Mouse (Mus musculus): Measurements from ENCODE around the gene Mrps34. TPM values are rescaled to one million over a fixed set of nuclear protein-coding genes. Genes with fewer than 3 reads are reported as not detected.

Gene Mrps34
- polyA plus RNA-seq, 1 experiment from 2014 or later, result 115 TPM

DNA sequence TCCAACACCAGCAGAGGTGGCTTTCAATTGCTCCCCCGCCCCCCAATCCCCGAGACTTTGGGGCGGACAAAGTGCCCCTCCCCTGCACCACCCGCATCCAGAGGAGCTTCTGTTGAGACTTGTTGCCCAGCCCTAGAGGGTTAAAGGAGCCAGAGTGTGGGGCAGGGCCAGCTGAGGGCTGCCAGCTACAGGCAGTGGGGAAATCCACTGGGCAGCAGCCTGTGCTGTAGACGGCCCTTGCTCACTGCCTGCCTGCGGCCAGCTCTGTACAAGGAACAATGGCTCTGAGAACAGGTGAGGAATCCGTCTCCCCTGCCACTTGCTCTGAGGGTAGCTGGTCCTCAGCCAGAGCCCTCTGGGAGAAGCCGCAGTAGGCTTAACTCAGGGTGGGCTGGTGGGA lies 16.4 kb upstream of the Mrps34 start:
- in situ Hi-C loops (cut with MboI; ENCODE audit: low pct_unique_long_range_greater_than_20kb), result no loop called here
- no peak for DNase-seq (ENCODE audit: low read depth, low spot score)

GRCm38 (mm10) chr17:24881738-24882440 lies 13.0 kb upstream of the Mrps34 start:
- no peak for TF ChIP-seq CTCF (IDR thresholded peaks at IDR 0.05)
- in situ Hi-C loops (cut with MboI; ENCODE audit: low pct_unique_long_range_greater_than_20kb), result no loop called here
- ChIA-PET POLR2A (interaction anchor here (1.2 to 1.7 kb wide), 2 partner anchors 9 to 32 kb away, joined by 3 to 5 read pairs; partner anchors contain the start of gene Fahd1), CTCF (interaction anchor here (0.8 to 1.5 kb wide), 7 partner anchors 13 to 136 kb away, joined by 3 to 7 read pairs (median 4); partner anchors contain the start of genes Hagh and Igfals)
- ATAC-seq (no peak), DNase-seq (ENCODE audit: low read depth, low spot score) (no peak)
- no peaks in the 10 kb centered on the region for H3K27me3 ChIP-seq

More for the DNA sequence above, 16.4 kb upstream of the Mrps34 start:
- H3K27me3 ChIP-seq, result peaks cover 4% of the 10 kb centered on the region
- no peak for ATAC-seq
- ChIA-PET POLR2A (no interaction called here), CTCF (no interaction called here)
- TF ChIP-seq CTCF (IDR thresholded peaks at IDR 0.05), result no peak

GRCm38 (mm10) chr17:24884391-24884790 lies 10.5 kb upstream of the Mrps34 start:
- TF ChIP-seq CTCF (IDR thresholded peaks at IDR 0.05), result no peak
- no peak for DNase-seq (ENCODE audit: low read depth, low spot score)
- H3K27me3 ChIP-seq, result no peaks in the 10 kb centered on the region
- no peak for ATAC-seq
- in situ Hi-C loops (cut with MboI; ENCODE audit: low pct_unique_long_range_greater_than_20kb), result no loop called here
- POLR2A ChIA-PET, result no interaction called here
- CTCF ChIA-PET, result interaction anchor here (1.6 kb wide), 1 partner anchor 42 kb away, joined by 3 read pairs; no protein-coding TSS in a partner anchor

GRCm38 (mm10) chr17:24885356-24886133 lies 9.4 kb upstream of the Mrps34 start:
- no peaks in the 10 kb centered on the region for H3K27me3 ChIP-seq
- in situ Hi-C loops (cut with MboI; ENCODE audit: low pct_unique_long_range_greater_than_20kb), result loop anchor here (5.0 kb wide), 1 partner anchor 38 kb away; no protein-coding TSS in a partner anchor
- TF ChIP-seq CTCF (IDR thresholded peaks at IDR 0.05), result no peak
- ChIA-PET CTCF (interaction anchor here (1.6 kb wide), 1 partner anchor 44 kb away, joined by 3 read pairs; no protein-coding TSS in a partner anchor), POLR2A (no interaction called here)
- DNase-seq (ENCODE audit: low read depth, low spot score) (no peak), ATAC-seq (no peak)

DNA sequence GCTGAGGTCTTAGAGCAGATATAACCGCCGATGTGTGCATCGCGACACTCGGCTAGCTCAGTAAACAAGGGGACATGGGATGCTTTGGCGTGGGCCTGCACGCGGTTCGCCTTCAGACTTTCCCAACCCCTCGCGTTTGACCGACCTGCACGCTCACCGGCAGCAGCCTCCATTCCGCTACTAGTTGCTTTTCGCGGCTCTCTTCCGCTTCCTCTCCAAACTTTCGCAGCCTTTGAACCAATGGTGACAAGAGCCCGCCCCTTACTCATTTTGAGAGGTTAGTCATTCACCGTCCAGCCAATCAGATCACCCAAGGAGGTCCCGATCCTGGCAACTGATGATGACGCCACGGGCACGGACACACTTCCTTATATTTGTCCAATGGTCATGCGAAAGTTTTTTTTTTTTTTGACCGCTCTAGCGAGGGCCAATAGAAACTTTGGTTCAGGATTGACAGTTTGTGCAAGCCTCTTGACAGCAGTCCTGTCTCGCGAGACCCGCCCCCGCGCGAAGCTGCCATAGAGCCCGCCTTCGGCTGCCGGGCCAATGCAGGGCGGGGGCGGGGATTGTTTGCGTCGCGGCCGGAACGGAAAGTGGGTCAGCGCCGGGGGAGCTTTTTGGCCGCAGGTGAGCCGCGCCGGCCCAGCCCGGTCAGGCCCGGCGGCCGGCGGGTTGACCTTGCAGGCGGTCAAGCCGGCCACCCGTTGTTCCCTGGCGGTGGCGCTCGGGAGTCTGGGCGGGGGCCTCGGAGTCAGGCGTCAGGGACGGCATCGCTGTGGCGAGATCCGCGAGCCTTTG lies 8.6 kb upstream of the Mrps34 start, which contains the start of the genes Nubp2 and Spsb3:
Gene Nubp2, minus strand, starts transcription at position 216 of the 798 bp plus-strand sequence.
Gene Spsb3, plus strand, starts transcription at position 510 of the 798 bp plus-strand sequence.
- ChIA-PET CTCF (no interaction called here), POLR2A (interaction anchor here (1.0 kb wide), 1 partner anchor 48 kb away, joined by 4 read pairs; no protein-coding TSS in a partner anchor)
- in situ Hi-C loops (cut with MboI; ENCODE audit: low pct_unique_long_range_greater_than_20kb), result loop anchor here (5.0 kb wide), 1 partner anchor 39 kb away; no protein-coding TSS in a partner anchor
- ATAC-seq (peak; percentile 91), DNase-seq (ENCODE audit: low read depth, low spot score) (peak; percentile 97)
- TF ChIP-seq CTCF (IDR thresholded peaks at IDR 0.05), result no peak
- H3K27me3 ChIP-seq, result no peaks in the 10 kb centered on the region

DNA sequence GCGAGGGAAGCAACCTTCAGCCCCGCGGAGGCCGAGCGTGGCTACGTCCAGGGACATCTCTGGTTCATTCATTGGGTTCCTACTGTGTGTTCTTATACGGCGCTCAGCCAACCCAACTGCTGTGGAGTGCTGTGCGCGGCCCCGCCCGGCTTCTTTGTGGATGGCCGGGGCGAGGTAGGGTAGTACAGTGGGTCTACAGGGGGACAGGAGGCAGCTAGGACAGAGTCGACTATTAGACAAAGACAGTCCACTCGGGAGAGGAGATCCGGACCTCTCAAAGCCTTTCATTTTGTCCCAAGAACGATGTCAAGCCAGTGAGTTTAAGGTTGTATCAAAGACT lies 8.0 kb upstream of the Mrps34 start:
- ChIA-PET CTCF (no interaction called here), POLR2A (interaction anchor here (1.0 kb wide), 1 partner anchor 48 kb away, joined by 4 read pairs; no protein-coding TSS in a partner anchor)
- TF ChIP-seq CTCF (IDR thresholded peaks at IDR 0.05), result no peak
- in situ Hi-C loops (cut with MboI; ENCODE audit: low pct_unique_long_range_greater_than_20kb), result loop anchor here (5.0 kb wide), 1 partner anchor 40 kb away; no protein-coding TSS in a partner anchor
- ATAC-seq (no peak), DNase-seq (ENCODE audit: low read depth, low spot score) (no peak)
- H3K27me3 ChIP-seq, result no peaks in the 10 kb centered on the region

- no peak for TF ChIP-seq CTCF (IDR thresholded peaks at IDR 0.05)
- CTCF ChIA-PET, result no interaction called here
- no peaks in the 10 kb centered on the region for H3K27me3 ChIP-seq
- in situ Hi-C loops (cut with MboI; ENCODE audit: low pct_unique_long_range_greater_than_20kb), result loop anchor here (5.0 kb wide), 1 partner anchor 40 kb away; no protein-coding TSS in a partner anchor
- ATAC-seq (no peak), DNase-seq (ENCODE audit: low read depth, low spot score) (no peak)
- POLR2A ChIA-PET, result interaction anchor here (0.6 kb wide), 1 partner anchor 43 kb away, joined by 3 read pairs; no protein-coding TSS in a partner anchor
Observed at GRCm38 (mm10) chr17:24887291-24888080, 7.4 kb upstream of the Mrps34 start.

- in situ Hi-C loops (cut with MboI; ENCODE audit: low pct_unique_long_range_greater_than_20kb), result loop anchor here (5.0 kb wide), 1 partner anchor 42 kb away; no protein-coding TSS in a partner anchor
- POLR2A ChIA-PET, result interaction anchor here (1.0 kb wide), 1 partner anchor 164 kb away, joined by 3 read pairs; the partner anchor contains the start of gene Ndufb10
- no peak for DNase-seq (ENCODE audit: low read depth, low spot score)
- TF ChIP-seq CTCF (IDR thresholded peaks at IDR 0.05), result no peak
- ATAC-seq, result no peak
- H3K27me3 ChIP-seq, result no peaks in the 10 kb centered on the region
- CTCF ChIA-PET, result interaction anchor here (0.9 kb wide), 1 partner anchor 14 kb away, joined by 3 read pairs; no protein-coding TSS in a partner anchor
Observed at GRCm38 (mm10) chr17:24888862-24889261, 6.1 kb upstream of the Mrps34 start.

All from Patski (cell line).